Mouse (Mus musculus): ENCODE results near the gene Mical3. TPM values are rescaled to one million over a fixed set of nuclear protein-coding genes. Genes with fewer than 3 reads are reported as not detected.

Mical3 gene
- polyA plus RNA-seq, 1 experiment from 2014 or later, result 11.1 TPM

DNA sequence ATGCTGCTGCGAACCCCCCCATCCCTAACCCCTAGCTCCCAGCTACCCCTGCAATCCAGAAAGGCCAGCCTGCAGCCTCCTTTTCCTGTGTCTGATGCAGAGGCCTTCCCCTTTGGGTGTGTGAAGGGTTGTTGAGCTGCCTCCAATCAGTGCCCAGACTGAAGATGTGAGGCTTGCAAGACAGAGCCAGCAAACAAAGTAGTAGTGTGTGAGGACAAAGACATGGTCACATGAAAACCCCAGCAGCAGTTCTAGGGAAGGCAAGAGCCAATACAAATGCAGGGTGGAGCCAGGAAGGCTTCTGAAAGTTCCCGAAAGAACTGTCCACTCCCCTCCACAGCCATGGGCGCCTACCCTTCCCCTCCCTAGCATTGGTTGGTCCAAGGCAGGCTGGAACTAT is 127.8 kb downstream of the Mical3 start:
- no peak for ATAC-seq (replicated peaks; ENCODE audit: insufficient number of reproducible peaks, low FRiP score, low TSS enrichment, low read depth)
- Histone ChIP-seq H3K4me3 (ENCODE audit: low read depth, low read length) (no peak overlapping the region), H3K4me2 (ENCODE audit: low read depth, low read length) (no peak overlapping the region), H3K36me3 (replicated peaks; ENCODE audit: control insufficient read depth, insufficient read depth, low read depth, low read length) (no peaks in the 10 kb centered on the region; the same call in 1 of the 2 replicates), H3K4me1 (ENCODE audit: control insufficient read depth, insufficient read depth, low read length) (no peaks in the 10 kb centered on the region), H3K27ac (replicated peaks; ENCODE audit: low read depth, low read length) (no peak overlapping the region), H3K9ac (replicated peaks; ENCODE audit: low read length) (no peak overlapping the region), H3K27me3 (ENCODE audit: control insufficient read depth, insufficient read depth, low read length) (no peaks in the 10 kb centered on the region), H3K9me3 (replicated peaks; ENCODE audit: control insufficient read depth, low read length) (no peaks in the 10 kb centered on the region)
- no peak for DNase-seq (ENCODE audit: low spot score)
- 71% methylated on average over 3 of the region's 3 CpGs for WGBS

DNA sequence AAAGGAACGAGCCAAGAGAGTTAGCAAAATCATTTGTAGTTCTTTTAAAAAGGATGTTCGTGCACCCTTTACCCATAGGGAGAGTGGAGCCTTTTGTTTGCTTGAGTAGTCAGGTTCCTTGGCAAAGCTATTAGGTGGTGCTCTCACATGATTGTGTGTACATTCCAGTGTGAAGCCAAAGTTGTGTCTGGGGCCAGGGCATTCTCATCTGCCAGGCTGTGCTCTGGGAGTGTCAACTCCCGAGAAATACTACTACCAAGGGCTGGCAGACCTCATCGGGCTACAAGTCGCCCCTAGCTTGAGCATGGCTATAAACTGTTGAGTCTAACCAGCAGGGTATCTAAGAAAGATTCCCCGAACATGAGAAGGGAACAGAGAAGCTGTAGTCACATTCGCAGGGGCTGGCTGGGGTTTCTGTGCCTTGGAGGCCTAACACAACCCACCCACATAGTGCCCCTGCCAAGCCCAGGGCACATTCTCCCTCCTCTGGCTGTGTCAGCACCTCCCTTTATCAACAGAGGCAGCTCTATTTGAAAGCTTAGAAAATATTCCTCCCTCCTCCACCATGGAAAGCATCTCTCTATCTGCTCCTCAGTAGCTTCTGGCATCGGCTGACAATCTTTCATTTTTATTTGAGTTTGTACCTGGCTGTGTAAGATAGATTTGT is 130.8 kb downstream of the Mical3 start:
- H3K9me3 ChIP-seq (replicated peaks; ENCODE audit: control insufficient read depth, low read length), result no peaks in the 10 kb centered on the region
- H3K27ac ChIP-seq (replicated peaks; ENCODE audit: low read depth, low read length), result no peak overlapping the region
- H3K4me2 ChIP-seq (ENCODE audit: low read depth, low read length), result no peak overlapping the region
- H3K9ac ChIP-seq (replicated peaks; ENCODE audit: low read length), result no peak overlapping the region
- H3K27me3 ChIP-seq (ENCODE audit: control insufficient read depth, insufficient read depth, low read length), result no peaks in the 10 kb centered on the region
- H3K36me3 ChIP-seq (replicated peaks; ENCODE audit: control insufficient read depth, insufficient read depth, low read depth, low read length), result no peaks in the 10 kb centered on the region; the same call in 1 of the 2 replicates
- H3K4me3 ChIP-seq (ENCODE audit: low read depth, low read length), result no peak overlapping the region
- ATAC-seq (replicated peaks; ENCODE audit: insufficient number of reproducible peaks, low FRiP score, low TSS enrichment, low read depth) (no peak), DNase-seq (ENCODE audit: low spot score) (no peak)
- WGBS, result 82% methylated on average over 8 of the region's 8 CpGs
- no peaks in the 10 kb centered on the region for H3K4me1 ChIP-seq (ENCODE audit: control insufficient read depth, insufficient read depth, low read length)

DNA sequence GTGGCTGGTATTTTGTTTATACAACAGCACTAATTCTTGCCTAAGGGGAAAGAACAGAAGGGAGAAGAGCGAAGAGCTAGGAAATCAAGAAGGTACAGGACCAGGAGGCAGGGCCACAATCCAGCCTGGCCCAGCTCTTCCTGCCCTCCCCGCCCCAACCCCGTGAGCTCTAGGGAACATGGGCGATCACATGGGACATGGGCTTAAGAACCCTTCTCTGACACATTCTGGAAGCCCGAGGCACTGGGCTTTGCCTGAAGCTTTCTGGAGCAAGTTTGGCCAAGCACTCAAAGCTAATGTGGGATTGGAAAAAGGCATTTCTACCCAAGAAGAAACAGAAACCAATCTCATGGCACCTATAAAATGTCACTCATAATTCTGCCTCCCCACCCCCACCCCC is 131.7 kb downstream of the Mical3 start:
- H3K27ac ChIP-seq (replicated peaks; ENCODE audit: low read depth, low read length), result no peak overlapping the region
- H3K9me3 ChIP-seq (replicated peaks; ENCODE audit: control insufficient read depth, low read length), result no peaks in the 10 kb centered on the region
- H3K9ac ChIP-seq (replicated peaks; ENCODE audit: low read length), result no peak overlapping the region
- 45% methylated on average over 5 of the region's 5 CpGs for WGBS
- DNase-seq (ENCODE audit: low spot score) (no peak), ATAC-seq (replicated peaks; ENCODE audit: insufficient number of reproducible peaks, low FRiP score, low TSS enrichment, low read depth) (no peak)
- H3K4me1 ChIP-seq (ENCODE audit: control insufficient read depth, insufficient read depth, low read length), result no peaks in the 10 kb centered on the region
- H3K4me3 ChIP-seq (ENCODE audit: low read depth, low read length), result no peak overlapping the region
- H3K4me2 ChIP-seq (ENCODE audit: low read depth, low read length), result no peak overlapping the region
- H3K36me3 ChIP-seq (replicated peaks; ENCODE audit: control insufficient read depth, insufficient read depth, low read depth, low read length), result no peaks in the 10 kb centered on the region; the same call in 1 of the 2 replicates
- H3K27me3 ChIP-seq (ENCODE audit: control insufficient read depth, insufficient read depth, low read length), result no peaks in the 10 kb centered on the region

DNA sequence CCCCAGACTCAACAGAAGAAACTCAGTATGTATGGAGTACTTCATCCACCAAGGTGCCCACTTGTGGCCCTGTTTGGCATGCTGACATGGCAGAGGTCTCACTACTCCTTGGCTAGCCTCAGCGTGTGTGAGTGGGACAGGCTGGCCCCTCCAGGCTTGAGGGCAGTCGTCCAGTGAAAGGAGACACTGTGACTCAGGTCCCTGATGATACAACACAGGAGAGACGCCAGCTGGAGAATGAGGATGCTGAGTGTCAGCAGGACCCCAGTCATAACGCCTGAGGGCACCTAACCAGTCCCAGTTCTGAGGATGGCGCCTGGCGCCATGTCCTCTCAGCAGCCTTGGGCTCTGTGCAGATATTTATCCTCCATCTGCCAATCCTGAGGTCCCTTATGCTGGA is 134.2 kb downstream of the Mical3 start:
- Histone ChIP-seq H3K36me3 (replicated peaks; ENCODE audit: control insufficient read depth, insufficient read depth, low read depth, low read length) (no peaks in the 10 kb centered on the region; the same call in 1 of the 2 replicates), H3K27me3 (ENCODE audit: control insufficient read depth, insufficient read depth, low read length) (no peaks in the 10 kb centered on the region), H3K4me2 (ENCODE audit: low read depth, low read length) (no peak overlapping the region), H3K4me1 (ENCODE audit: control insufficient read depth, insufficient read depth, low read length) (no peaks in the 10 kb centered on the region), H3K27ac (replicated peaks; ENCODE audit: low read depth, low read length) (no peak overlapping the region), H3K9me3 (replicated peaks; ENCODE audit: control insufficient read depth, low read length) (no peaks in the 10 kb centered on the region), H3K9ac (replicated peaks; ENCODE audit: low read length) (no peak overlapping the region), H3K4me3 (ENCODE audit: low read depth, low read length) (no peak overlapping the region)
- ATAC-seq (replicated peaks; ENCODE audit: insufficient number of reproducible peaks, low FRiP score, low TSS enrichment, low read depth) (no peak), DNase-seq (ENCODE audit: low spot score) (no peak)
- 71% methylated on average over 6 of the region's 6 CpGs for WGBS

DNA sequence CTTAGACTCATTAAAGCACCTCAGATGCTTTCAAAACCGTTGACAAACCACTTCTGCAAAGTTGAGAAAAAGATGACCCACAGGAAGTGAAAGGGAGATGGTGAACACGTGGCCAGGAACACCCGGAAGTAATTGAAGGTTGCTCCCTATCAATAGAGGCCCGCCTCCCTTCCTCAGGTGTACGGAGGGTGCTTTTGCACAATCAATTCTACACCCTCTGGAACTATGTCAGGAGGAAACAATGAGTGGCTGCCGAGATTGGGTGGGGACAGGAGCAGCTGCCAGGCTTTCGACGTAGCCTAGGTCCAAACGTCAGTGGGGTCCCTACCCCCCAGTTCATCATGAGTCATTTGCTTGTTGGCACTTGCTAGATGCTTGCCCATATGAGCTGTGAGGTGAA is 135.3 kb downstream of the Mical3 start:
- WGBS, result 88% methylated on average over 9 of the region's 9 CpGs
- ATAC-seq (replicated peaks; ENCODE audit: insufficient number of reproducible peaks, low FRiP score, low TSS enrichment, low read depth), result no peak

DNA sequence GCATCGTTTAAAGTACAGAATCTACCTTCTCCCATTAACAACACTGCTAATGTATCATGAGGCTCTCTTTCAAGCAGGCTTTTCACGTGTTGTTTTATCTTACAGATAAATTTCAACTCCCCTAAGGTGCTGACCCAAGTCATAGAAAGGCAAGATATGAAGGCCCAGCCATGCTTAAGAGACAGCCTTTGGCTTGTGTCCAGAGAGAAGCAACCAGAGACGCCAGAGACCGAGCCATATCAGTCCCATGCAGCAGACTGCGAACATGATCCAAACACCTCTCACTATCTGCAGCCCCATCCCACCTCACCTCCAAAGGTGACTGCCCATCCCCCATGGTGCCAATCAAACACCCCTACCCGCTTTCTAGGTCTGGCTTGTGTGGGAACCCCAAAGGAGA is 138.9 kb downstream of the Mical3 start:
- Histone ChIP-seq H3K36me3 (replicated peaks; ENCODE audit: control insufficient read depth, insufficient read depth, low read depth, low read length) (no peaks in the 10 kb centered on the region), H3K4me2 (ENCODE audit: low read depth, low read length) (no peak overlapping the region), H3K4me3 (ENCODE audit: low read depth, low read length) (no peak overlapping the region), H3K9me3 (replicated peaks; ENCODE audit: control insufficient read depth, low read length) (no peaks in the 10 kb centered on the region), H3K9ac (replicated peaks; ENCODE audit: low read length) (no peak overlapping the region), H3K27me3 (ENCODE audit: control insufficient read depth, insufficient read depth, low read length) (no peaks in the 10 kb centered on the region), H3K4me1 (ENCODE audit: control insufficient read depth, insufficient read depth, low read length) (no peaks in the 10 kb centered on the region), H3K27ac (replicated peaks; ENCODE audit: low read depth, low read length) (no peak overlapping the region)
- no peak for DNase-seq (ENCODE audit: low spot score)
- ATAC-seq (replicated peaks; ENCODE audit: insufficient number of reproducible peaks, low FRiP score, low TSS enrichment, low read depth), result no peak
- WGBS, result 84% methylated on average over 6 of the region's 6 CpGs

More for the DNA sequence above, 135.3 kb downstream of the Mical3 start:
- DNase-seq (ENCODE audit: low spot score), result no peak
- Histone ChIP-seq H3K36me3 (replicated peaks; ENCODE audit: control insufficient read depth, insufficient read depth, low read depth, low read length) (no peaks in the 10 kb centered on the region), H3K27ac (replicated peaks; ENCODE audit: low read depth, low read length) (no peak overlapping the region), H3K9me3 (replicated peaks; ENCODE audit: control insufficient read depth, low read length) (no peaks in the 10 kb centered on the region), H3K4me3 (ENCODE audit: low read depth, low read length) (no peak overlapping the region), H3K4me2 (ENCODE audit: low read depth, low read length) (no peak overlapping the region), H3K9ac (replicated peaks; ENCODE audit: low read length) (no peak overlapping the region), H3K4me1 (ENCODE audit: control insufficient read depth, insufficient read depth, low read length) (no peaks in the 10 kb centered on the region), H3K27me3 (ENCODE audit: control insufficient read depth, insufficient read depth, low read length) (no peaks in the 10 kb centered on the region)

DNA sequence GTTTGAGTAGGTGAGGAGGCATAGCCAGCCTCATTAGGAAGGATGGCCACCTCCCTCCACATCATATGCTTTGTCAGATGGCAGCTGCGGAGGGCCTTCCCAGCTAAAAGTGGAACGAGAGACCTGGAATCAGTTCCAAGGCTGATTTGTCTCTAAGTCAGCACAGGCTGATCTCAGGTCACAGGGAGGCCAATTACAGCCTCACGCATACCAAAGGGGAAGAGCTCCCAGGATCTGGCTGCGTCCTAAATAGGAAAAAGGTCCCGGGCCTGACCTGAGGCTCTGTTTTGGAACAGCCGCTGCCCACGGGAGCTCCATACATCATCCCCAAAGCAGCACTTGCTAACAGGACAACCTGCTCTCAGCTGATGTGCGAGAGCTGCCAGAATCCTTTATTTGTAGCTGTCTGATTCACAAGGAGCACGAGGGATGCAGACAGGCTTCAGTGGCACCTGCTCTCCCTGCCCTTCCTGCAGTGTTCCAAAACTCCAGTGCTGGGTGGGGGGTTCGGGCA is 143.2 kb downstream of the Mical3 start:
- no peak overlapping the region for H3K9ac ChIP-seq (replicated peaks; ENCODE audit: low read length)
- H3K4me1 ChIP-seq (ENCODE audit: control insufficient read depth, insufficient read depth, low read length), result no peaks in the 10 kb centered on the region
- H3K27me3 ChIP-seq (ENCODE audit: control insufficient read depth, insufficient read depth, low read length), result no peaks in the 10 kb centered on the region
- H3K36me3 ChIP-seq (replicated peaks; ENCODE audit: control insufficient read depth, insufficient read depth, low read depth, low read length), result no peaks in the 10 kb centered on the region
- DNase-seq (ENCODE audit: low spot score), result no peak
- WGBS, result 39% methylated on average over 10 of the region's 10 CpGs
- ATAC-seq (replicated peaks; ENCODE audit: insufficient number of reproducible peaks, low FRiP score, low TSS enrichment, low read depth), result no peak
- no peak overlapping the region for H3K4me2 ChIP-seq (ENCODE audit: low read depth, low read length)
- H3K4me3 ChIP-seq (ENCODE audit: low read depth, low read length), result no peak overlapping the region
- H3K27ac ChIP-seq (replicated peaks; ENCODE audit: low read depth, low read length), result 0 out of 2 replicates have a peak overlapping the region, but pooled peaks have one; percentile 3
- no peaks in the 10 kb centered on the region for H3K9me3 ChIP-seq (replicated peaks; ENCODE audit: control insufficient read depth, low read length)

DNA sequence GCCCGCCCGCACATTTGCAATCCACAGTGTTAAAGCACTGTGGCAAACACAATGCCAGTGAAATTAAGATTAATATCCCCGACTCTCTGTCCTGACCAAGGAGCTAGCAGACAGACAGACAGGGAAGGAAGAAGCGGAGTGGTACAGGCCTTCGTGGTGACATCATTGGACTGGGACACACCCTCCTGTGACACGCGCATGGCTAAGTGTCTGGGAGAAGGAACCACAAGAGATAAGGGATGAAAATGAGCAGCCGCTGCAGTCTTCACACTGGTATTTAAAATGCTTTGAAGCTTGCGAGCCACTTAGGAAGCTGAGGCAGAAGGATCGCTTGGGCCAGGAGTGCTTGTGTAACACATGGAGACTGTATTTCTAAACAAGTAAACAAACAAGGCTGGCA is 143.6 kb downstream of the Mical3 start:
- no peak overlapping the region for H3K4me2 ChIP-seq (ENCODE audit: low read depth, low read length)
- 86% methylated on average over 10 of the region's 10 CpGs for WGBS
- no peak for DNase-seq (ENCODE audit: low spot score)
- H3K9ac ChIP-seq (replicated peaks; ENCODE audit: low read length), result no peak overlapping the region
- H3K27ac ChIP-seq (replicated peaks; ENCODE audit: low read depth, low read length), result 0 out of 2 replicates have a peak overlapping the region, but pooled peaks have one; percentile 3
- no peaks in the 10 kb centered on the region for H3K27me3 ChIP-seq (ENCODE audit: control insufficient read depth, insufficient read depth, low read length)
- H3K36me3 ChIP-seq (replicated peaks; ENCODE audit: control insufficient read depth, insufficient read depth, low read depth, low read length), result no peaks in the 10 kb centered on the region
- no peak overlapping the region for H3K4me3 ChIP-seq (ENCODE audit: low read depth, low read length)
- no peaks in the 10 kb centered on the region for H3K9me3 ChIP-seq (replicated peaks; ENCODE audit: control insufficient read depth, low read length)
- H3K4me1 ChIP-seq (ENCODE audit: control insufficient read depth, insufficient read depth, low read length), result no peaks in the 10 kb centered on the region
- no peak for ATAC-seq (replicated peaks; ENCODE audit: insufficient number of reproducible peaks, low FRiP score, low TSS enrichment, low read depth)
